Mouse (Mus musculus): ENCODE results near the gene Pcbp4. TPM values are rescaled to one million over a fixed set of nuclear protein-coding genes. Genes with fewer than 3 reads are reported as not detected.

Gene Pcbp4
- total RNA-seq, 2 experiments from 2014 or later = 70.7 to 81.8 TPM

DNA sequence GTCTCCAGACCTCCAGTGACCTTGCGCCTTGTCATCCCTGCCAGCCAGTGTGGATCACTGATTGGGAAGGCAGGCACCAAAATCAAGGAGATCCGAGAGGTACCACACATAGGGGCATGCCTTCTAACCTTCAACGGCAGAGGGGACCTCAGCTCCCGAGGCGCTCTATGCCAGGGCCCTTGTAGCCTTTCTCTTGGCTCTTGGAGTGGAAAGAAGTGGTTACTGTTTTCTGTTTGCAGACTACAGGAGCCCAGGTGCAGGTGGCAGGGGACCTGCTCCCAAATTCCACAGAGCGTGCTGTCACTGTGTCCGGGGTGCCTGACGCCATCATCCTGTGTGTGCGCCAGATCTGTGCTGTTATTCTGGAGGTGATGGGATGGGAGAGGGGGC, 7.9 kb downstream of the Pcbp4 start:
- intact Hi-C loops (cut with DNase I) = no loop called here
- DNase-seq (ENCODE audit: low spot score) = no peak

DNA sequence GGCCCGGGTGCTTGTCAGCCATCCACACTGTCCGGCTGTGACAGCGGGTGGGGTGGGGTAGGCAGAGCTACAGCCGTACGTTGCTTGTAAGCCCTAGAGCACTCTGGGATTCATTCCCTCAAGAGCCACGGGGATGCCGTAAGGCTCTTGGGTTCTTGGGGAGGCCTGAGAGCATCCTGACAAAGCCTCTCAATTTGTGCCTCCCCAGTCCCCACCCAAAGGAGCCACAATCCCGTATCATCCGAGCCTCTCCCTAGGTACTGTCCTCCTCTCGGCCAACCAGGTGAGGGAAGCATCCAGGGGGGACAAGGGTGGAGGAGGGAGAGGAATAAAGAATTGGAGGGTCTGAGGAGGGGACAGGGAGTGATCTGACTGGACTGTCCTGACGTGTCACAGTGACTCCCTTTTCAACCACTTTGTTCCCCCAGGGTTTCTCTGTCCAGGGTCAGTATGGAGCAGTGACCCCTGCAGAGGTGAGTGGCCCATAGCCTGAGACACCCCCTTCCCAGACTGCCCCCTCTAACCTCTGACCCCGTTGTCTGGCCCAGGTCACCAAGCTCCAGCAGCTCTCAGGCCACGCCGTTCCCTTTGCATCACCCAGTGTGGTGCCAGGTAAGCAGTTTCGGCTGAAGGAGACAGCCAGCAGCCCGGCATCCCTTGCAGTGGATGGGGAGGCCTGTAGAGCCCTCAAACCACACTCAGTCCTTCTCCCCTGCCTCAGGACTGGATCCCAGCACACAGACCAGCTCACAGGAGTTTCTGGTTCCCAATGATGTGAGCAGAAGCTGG, 8.7 kb downstream of the Pcbp4 start:
- no peak for DNase-seq (ENCODE audit: low spot score)
- intact Hi-C loops (cut with DNase I) = no loop called here

DNA sequence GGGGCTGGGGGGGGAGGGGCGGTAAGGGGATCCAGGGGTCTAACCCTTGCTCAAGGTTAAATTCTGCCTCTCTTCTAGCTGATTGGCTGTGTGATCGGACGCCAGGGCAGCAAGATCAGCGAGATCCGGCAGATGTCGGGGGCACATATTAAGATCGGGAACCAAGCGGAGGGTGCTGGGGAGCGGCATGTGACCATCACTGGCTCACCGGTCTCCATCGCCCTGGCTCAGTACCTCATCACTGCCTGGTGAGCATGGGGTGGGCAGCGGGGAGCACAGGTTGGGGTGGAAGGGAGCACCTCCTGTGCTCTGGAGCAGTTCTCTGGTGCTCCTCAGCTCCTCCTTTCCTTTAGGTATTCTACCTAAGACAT, 9.3 kb downstream of the Pcbp4 start:
- intact Hi-C loops (cut with DNase I) = no loop called here
- DNase-seq (ENCODE audit: low spot score) = no peak

DNA sequence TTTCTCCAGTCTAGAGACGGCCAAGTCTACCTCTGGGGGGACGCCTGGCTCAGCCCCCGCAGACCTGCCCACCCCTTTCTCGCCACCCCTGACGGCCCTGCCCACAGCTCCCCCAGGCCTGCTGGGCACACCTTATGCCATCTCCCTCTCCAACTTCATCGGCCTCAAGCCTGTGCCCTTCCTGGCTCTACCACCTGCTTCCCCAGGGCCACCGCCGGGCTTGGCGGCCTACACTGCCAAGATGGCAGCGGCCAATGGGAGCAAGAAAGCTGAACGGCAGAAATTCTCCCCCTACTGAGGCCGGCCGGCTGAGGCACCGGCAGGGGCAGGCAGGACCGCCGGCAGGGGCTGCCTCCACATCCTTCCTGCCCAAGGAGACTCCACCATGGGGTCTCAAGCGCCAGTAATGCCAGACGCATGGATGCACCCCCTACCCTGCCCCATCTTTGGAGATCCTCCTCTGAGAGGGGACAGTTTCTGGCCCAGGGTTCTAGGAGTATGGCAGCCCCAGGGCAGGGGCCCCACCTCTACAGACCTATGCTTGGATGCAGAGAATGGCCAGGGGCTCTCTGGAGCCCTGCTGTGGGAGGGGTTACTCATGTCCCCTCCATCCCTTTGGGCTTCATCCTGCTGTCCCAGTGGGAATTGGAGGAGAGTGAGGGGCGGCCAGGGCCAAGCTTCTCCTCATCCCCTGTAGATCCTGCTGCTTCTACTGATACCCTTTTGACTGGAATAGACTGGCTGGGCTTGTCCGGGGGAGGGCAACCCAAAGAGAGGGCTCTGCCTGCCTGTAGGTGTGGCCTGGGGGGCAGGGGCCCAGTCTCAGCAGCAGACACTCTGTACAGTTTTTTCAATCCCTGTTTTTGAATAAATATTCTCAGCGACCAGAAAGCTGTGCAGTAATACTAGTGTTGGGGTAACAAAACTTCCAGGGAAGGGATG, 10.3 kb downstream of the Pcbp4 start:
- intact Hi-C loops (cut with DNase I) = no loop called here
- no peak for DNase-seq (ENCODE audit: low spot score)

DNA sequence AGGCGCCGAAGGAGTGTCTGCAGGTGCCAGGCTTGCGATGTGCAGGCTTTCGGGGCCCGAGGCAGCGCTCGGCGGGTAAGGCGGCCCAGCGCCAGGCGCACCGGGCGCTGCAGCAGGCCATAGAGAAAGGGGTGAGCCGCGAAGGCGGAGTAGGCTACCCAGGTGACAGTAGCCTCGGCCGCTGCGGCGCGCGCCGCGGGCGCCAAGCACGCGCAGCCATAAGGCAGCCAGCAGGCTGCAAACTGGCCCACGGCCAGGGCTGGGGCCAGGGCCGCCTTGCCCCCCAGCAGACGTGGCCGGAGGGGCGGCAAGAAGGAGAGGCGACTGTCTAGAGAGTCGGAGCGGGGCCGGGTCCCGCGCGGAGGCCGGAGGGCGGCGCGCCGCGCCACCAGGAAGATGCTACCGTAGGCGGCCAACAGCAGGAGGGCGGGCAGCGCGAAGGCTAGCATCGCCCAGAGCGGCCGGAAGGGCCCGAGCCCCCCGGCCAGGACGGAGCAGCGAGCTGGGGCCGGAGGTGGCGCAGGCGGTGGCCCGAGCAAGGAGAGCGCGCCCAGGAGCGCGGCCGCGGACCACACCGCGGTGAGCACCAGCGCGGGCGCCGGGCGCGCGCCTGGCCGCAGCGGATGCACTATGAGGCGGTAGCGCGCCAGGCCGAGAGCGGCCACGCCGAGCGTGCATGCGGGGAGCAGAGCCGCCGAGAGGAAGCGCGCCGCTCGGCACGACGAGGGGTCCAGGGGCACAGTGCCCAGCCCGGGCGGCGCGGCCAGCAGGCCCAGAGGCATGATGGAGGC, 11.9 kb downstream of the Pcbp4 start:
- intact Hi-C loops (cut with DNase I) = no loop called here

DNA sequence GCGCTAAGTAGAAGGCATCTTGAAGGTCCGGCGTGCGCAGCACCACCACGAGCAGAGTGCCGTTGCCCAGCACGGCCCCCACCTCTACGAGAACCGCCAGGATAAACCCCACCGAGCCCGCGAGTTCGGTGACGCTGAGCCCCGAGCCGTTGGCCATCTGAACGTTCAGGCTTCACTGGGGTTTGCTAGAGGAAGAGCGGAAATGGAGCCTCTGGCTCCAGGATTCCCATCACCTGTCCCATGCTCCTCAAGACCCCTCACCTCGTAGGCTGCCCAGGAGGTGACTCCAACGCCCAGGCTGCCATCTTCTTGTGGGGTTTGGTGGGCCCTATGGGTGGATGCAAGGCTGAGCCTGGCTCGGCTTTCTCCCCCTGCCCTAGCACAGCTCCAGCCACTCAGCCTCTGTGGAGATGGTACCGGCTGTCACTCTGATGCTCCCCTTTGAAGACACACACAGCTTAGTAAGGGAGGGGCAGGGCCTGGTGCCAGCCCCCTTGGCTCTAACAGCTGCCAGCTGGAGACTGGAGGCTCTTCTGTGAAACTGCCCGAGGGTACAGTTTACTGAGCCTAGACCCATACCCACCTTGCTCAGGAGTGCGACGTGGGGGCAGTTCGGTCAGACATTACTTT, 12.6 kb downstream of the Pcbp4 start, which contains the start of gene Gpr62:
Gene Gpr62, minus strand, starts transcription at position 368 of the 630 bp plus-strand sequence.
- intact Hi-C loops (cut with DNase I) = no loop called here
- DNase-seq (ENCODE audit: low spot score) = no peak

More for the DNA sequence above, 11.9 kb downstream of the Pcbp4 start:
- no peak for DNase-seq (ENCODE audit: low spot score)

DNA sequence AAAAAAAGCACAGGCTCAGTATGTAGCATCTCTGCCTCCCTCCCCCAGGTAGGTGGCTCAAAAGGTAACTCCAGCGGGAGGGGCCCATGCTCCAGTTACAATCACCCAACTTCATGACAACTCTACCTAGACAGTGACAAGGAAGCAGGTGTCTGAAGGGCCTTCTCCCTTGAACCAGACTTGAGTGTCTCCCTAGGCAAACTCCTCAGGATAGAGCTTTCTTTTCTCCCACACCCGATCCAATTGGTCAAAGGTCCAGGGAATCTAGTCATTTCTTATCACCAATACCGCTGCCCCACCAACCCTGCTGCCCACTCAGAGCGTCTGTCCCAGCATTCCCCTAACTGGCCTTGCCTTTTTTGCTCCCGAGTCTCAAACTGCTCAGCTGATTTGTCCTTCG, 13.6 kb downstream of the Pcbp4 start:
- no peak for DNase-seq (ENCODE audit: low spot score)
- intact Hi-C loops (cut with DNase I) = no loop called here

DNA sequence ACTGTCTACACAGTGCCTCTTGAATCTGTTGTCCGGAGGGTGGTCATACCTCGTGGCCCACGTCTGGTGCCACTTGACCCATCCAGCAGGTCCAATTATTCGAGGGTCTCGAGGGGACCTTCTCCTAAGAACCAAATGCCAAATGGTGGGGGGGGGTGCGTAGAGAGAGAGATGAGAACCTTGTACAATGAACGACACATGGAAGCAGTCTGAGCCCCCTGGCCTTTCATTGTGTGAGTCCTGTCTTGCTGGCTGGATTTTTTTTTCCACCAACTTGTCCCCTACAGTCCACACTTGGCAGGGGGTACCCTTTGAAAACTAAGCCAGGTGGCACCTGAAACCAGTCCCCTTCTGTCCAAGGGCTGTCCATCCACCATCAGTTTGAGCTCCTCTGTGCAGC, 14.7 kb downstream of the Pcbp4 start:
- intact Hi-C loops (cut with DNase I) = no loop called here
- DNase-seq (ENCODE audit: low spot score) = no peak

DNA sequence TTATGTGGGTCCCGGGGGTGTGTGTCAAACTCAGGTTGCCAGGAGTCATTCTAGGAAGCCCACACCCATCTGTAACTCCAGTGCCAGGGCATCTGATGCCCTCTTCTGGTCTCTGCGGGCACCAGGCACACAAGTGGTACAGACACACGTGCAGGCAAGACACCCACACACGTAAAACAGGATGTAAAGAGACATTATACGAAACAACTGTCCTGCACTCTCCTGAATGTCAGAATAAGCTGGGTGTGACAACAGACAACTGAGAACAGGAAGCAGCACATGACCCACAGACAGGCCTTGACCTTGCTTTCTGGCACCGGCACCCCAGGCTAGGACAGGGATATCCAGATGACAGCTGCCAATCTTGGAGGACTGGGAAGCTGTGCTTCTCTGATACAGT, 16.2 kb downstream of the Pcbp4 start:
- DNase-seq (ENCODE audit: low spot score) = no peak
- intact Hi-C loops (cut with DNase I) = no loop called here

DNA sequence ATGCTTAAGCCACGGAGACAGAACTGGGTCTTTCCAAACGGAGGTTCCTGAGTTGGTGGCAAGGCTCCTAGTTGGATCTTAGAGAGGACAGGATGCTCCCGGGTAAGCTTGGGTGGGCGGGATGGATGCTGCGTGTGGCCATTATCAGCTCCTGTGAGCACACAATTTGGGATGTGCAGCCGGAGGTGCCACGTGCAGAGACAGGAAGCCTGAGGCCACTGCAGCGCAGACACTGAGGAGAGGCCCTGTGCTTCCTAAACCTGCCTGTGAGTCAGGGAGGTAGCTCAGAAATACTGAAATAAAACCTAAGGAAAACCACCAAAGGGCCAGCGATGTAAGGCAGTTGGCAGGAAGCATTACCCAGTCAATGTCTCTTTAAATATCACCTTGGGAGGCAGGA, 16.7 kb downstream of the Pcbp4 start:
- intact Hi-C loops (cut with DNase I) = no loop called here
- DNase-seq (ENCODE audit: low spot score) = no peak

DNA sequence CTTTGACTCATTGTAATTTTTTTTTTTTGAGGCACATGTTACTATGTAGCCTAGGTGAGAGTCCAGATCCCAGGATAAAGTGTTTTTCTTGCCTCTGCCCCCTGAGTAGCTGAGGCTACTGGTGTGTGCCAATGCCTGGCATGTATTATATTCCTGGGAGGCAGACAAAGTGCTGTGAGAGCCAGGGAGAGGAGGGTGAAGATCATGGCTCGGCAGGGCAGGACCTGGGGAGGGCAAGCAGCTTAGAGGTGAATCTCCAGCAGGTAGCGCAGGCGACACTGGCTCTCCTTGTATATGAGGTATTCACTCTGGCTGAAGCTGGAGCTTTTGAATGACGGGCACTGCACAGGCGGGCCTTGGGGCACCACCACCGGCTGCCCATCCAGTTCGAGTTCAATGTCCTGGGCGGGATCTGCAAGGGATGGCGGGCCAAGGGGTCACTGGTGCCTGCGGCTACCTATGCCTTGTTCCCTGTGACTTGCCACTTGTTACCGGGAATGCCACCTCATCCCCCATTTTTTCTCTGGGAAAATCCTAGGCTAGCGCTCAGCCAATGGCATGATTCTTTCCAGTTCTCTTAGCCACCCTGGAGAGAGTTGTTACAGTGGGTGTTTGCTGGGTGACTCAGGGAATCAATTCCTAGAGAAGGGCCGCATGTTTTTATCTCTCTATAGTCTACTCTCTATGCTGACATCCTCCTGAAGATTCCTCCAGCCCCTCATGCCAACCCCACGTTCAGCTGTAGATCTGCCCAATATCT, 18.1 kb downstream of the Pcbp4 start:
- DNase-seq (ENCODE audit: low spot score) = no peak
- intact Hi-C loops (cut with DNase I) = no loop called here

DNA sequence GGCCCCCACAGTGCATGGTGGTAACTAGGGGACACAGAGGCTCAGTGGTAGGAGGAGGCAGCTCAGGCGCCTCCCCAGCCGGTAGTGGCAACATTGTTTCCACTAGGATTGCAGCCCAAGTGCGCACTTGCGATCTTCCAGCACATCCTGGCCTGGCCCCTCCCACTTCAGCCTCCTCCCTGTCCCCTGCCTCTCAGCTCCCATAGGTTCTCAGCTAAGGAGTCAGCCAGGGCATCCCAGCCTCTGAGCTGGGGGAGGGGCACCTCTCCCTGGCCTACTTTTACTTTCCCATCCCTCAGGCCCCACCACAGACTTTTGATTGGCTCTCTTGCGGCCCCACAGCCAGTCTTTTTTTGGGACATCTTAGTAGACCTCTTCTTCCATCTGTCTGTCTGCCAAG, 18.8 kb downstream of the Pcbp4 start:
- intact Hi-C loops (cut with DNase I) = loop anchor here (2.0 kb wide), 1 partner anchor 13 kb away; no protein-coding TSS in a partner anchor

DNA sequence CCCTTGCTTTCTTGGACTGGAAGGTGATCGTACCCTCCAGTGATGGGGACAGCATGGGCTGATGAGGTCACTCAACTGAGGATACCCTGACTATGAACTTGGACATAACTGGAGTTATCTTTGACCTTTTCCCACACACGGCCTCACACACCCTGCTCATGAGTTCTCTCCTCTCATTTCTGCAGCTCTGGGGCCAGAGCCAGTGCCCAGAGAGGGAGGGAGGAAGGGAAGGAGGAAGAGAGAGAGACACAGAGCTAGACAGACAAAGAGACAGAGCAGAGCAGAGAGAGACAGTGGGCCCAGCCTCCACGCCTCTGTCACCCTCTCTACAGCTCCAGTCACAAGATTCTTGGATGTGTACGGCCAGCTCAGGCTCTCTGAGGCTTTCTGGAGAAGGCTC, 19.2 kb downstream of the Pcbp4 start:
- intact Hi-C loops (cut with DNase I) = loop anchor here (2.0 kb wide), 1 partner anchor 14 kb away; no protein-coding TSS in a partner anchor
- DNase-seq (ENCODE audit: low spot score) = no peak

More for the DNA sequence above, 18.8 kb downstream of the Pcbp4 start:
- peak; percentile 72 for DNase-seq (ENCODE audit: low spot score)

DNA sequence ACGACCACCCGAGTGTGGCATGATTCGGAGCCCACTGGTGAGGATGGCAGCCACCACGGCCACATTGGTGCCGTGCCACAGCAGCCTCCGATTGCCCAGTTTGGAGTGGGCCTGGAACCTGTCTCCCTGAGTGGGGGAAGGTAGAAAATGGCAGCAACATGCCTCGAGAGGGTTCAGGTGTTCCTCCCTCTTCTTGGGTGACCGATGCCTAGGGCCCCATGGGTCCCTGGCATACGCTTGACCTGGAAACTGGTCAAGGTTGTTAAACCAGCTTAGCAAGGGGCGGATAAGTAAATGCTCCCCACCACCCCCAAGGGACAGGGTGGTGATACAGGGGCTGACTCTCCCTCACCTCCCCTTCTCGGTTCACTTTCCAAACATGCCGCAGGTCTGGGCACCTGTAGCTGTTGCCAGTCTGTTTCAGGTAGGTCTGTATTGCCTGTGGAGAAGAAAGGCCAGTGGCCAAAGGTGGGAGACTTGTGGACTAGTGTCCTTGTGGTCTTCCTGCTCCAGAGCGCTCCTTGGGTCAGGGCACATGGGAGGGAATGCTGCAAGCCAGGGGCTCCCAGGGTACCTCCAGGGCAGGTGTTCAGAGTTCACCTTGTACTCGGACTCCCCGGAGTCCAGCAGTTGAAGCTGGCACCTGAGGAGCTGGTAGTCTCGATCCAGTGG, 20.1 kb downstream of the Pcbp4 start:
- peak; percentile 1 for DNase-seq (ENCODE audit: low spot score)

DNA sequence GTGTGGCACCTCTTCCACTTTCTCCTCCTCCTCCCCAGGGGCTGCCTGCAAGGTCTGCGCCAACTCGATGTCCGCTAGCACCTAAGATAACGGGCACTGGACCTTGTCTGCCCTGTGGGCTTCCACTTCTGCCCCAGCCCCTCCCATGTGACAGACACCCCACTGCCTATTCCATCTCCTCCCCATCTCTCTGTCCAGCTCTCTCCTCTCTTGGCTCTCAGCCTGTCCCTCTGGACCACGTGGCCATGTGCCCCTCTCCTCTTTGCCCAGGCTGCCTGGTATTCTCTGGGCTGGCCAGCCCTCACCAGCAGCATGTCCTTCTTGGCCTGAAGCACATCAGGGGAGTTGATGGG, 20.6 kb downstream of the Pcbp4 start:
- no peak for DNase-seq (ENCODE audit: low spot score)
- intact Hi-C loops (cut with DNase I) = loop anchor here (2.0 kb wide), 2 partner anchors 15 to 187 kb away; no protein-coding TSS in a partner anchor

More for the DNA sequence above, 20.1 kb downstream of the Pcbp4 start:
- intact Hi-C loops (cut with DNase I) = loop anchor here (2.0 kb wide), 1 partner anchor 14 kb away; no protein-coding TSS in a partner anchor

DNA sequence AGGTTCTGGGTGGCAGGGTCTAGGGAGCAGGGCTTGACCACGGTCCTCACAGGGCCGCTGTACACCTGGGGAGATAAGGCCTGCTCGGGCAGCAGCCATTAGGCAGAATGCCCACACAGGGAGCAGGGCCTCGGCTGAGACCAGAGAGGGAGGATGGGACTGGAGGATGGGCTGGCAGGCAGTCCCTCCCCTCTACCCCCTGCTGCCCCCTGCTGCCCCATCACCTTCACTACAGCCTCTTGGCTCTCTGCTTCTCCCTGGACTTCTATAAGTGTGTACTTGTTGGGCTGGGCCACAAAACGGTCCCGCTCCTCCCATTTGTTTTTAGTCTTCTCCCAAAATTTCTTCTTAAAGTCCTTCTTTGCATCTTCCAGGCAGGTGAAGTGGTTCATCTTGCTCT, 21.4 kb downstream of the Pcbp4 start:
- peak; percentile 44 for DNase-seq (ENCODE audit: low spot score)
- intact Hi-C loops (cut with DNase I) = loop anchor here (2.0 kb wide), 1 partner anchor 188 kb away; no protein-coding TSS in a partner anchor

DNA sequence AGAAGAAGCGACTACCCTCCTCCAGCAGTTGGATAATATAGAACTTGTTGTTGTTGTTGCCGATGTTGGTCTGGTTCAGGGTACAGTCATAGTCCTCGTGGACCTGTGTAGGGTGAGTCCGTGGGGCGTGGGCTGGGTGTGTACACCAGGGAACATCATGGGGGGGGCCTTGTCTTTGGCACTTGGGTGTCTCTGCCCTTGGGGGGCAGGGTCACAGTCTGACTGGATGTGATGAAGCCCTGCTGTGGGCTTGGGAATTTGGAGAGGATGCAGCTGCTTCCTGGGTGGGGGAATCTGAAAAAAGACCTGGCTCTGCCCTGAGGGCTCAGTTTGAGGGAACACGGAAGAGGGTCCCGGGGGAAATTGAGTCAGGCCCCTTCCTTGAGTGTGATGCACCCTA, 22.0 kb downstream of the Pcbp4 start:
- intact Hi-C loops (cut with DNase I) = loop anchor here (1.0 to 5.0 kb wide), 4 partner anchors 27 to 188 kb away; partner anchors contain the start of gene Dusp7
- DNase-seq (ENCODE audit: low spot score) = peak; percentile 21

DNA sequence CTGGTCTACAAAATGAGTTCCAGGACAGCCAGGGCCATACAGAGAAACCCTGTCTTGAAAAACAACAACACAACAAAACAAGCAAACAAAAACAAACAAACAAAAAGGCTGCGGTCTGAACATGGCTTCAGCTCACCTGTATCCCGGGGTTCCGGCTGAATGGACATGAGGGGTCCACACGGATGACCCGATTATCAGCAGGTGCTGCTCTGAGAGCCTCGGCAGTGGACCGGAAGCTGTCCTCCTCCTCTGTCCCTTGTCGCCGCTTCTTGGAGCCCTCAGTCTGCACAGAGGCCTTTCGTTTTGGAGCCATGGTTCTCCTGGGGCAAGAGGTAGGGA, 22.5 kb downstream of the Pcbp4 start, which contains the start of gene Rrp9:
Gene Rrp9, plus strand, starts transcription at position 301 of the 339 bp plus-strand sequence.
- intact Hi-C loops (cut with DNase I) = loop anchor here (1.0 to 5.0 kb wide), 5 partner anchors 27 to 189 kb away; partner anchors contain the start of genes Dusp7 and Rpl29
- peak; percentile 1 for DNase-seq (ENCODE audit: low spot score)

All from heart, postnatal 25 days (tissue).